Mouse (Mus musculus) spleen, adult 2 months (tissue): Measurements from ENCODE around the gene Apba1.

Source experiments
- CTCF ChIP-seq: fragments of 200-500 bp; IDR thresholded peaks from 2 replicates; pipeline ENCODE4 v1.5.1; 2011; ENCODE audit warnings: mild to moderate bottlenecking, inconsistent platforms; ENCODE audit not compliant: insufficient read depth, insufficient read length, insufficient replicate concordance; ENCODE audit errors: extremely low read depth
- POLR2A ChIP-seq: fragments of 200-500 bp; IDR thresholded peaks from 2 replicates; pipeline ENCODE4 v1.6.1; 2011; ENCODE audit warnings: low read depth, low read length, inconsistent platforms

GRCm38 (mm10) chr19:23942886-23943285, 184.2 kb downstream of the Apba1 start:
- TF ChIP-seq POLR2A (no peak), CTCF (no peak)
